Mouse (Mus musculus) liver, adult 10 weeks (tissue): ENCODE data around the gene Il24. TPM values are rescaled to one million over a fixed set of nuclear protein-coding genes. Genes with fewer than 3 reads are reported as not detected.

Source experiments
- polyA plus RNA-seq: library from polyadenylated mRNA; stranded (reverse); fragments of 350-450 nt; fragmentation: Illumina TruSeq; extraction: RNeasy Lipid Tissue Mini Kit (QIAGEN cat#74804); gene quantifications from one replicate; pipeline ENCODE4 v1.2.3, GENCODE M21; 2014; ENCODE audit warnings: low read depth, low replicate concordance

Gene Il24
- not detected for polyA plus RNA-seq

GRCm38 (mm10) chr1:130887354-130887753 lies at the start of gene Il24:
Il24 (minus strand) TSS chr1:130887454.

GRCm38 (mm10) chr1:130911401-130912010 lies 24.3 kb upstream of the Il24 start, which contains the start of gene Il20:
Il20 (minus strand) TSS chr1:130911451.

GRCm38 (mm10) chr1:130865541-130866221 lies 21.6 kb downstream of the Il24 start, which contains the start of gene Fcmr:
Fcmr (plus strand) TSS chr1:130865669.

Other genes with a start within 250 kb of the Il24 start
- gene C4bp, start 225.8 kb downstream of the Il24 start, polyA plus RNA-seq: 659 TPM
- gene Gm29427, start 171.7 kb downstream of the Il24 start, polyA plus RNA-seq: not detected
- 12.6 TPM for gene Yod1, start 170.1 kb downstream of the Il24 start, polyA plus RNA-seq
- 10.3 TPM for gene Pfkfb2, start 158.2 kb downstream of the Il24 start, polyA plus RNA-seq
- gene AA986860, start 155.5 kb downstream of the Il24 start, polyA plus RNA-seq: 0.29 TPM
- gene Fcamr, start 86.6 kb downstream of the Il24 start, polyA plus RNA-seq: not detected
- gene Pigr, start 60.8 kb downstream of the Il24 start, polyA plus RNA-seq: 1,048 TPM
- gene Fcmr, start 21.8 kb downstream of the Il24 start, polyA plus RNA-seq: not detected
- not detected for gene Il20, start 24.0 kb upstream of the Il24 start, polyA plus RNA-seq
- not detected for gene Il19, start 52.7 kb upstream of the Il24 start, polyA plus RNA-seq
- gene Il10, start 132.4 kb upstream of the Il24 start, polyA plus RNA-seq: not detected
- gene Mapkapk2, start 210.4 kb upstream of the Il24 start, polyA plus RNA-seq: 22.4 TPM